Mouse (Mus musculus): ENCODE results near the gene Kif24. TPM values are rescaled to one million over a fixed set of nuclear protein-coding genes. Genes with fewer than 3 reads are reported as not detected.

Kif24 gene
- 3.6 to 4.0 TPM (median 3.9 TPM) in 4 replicates for total RNA-seq (2023)

DNA sequence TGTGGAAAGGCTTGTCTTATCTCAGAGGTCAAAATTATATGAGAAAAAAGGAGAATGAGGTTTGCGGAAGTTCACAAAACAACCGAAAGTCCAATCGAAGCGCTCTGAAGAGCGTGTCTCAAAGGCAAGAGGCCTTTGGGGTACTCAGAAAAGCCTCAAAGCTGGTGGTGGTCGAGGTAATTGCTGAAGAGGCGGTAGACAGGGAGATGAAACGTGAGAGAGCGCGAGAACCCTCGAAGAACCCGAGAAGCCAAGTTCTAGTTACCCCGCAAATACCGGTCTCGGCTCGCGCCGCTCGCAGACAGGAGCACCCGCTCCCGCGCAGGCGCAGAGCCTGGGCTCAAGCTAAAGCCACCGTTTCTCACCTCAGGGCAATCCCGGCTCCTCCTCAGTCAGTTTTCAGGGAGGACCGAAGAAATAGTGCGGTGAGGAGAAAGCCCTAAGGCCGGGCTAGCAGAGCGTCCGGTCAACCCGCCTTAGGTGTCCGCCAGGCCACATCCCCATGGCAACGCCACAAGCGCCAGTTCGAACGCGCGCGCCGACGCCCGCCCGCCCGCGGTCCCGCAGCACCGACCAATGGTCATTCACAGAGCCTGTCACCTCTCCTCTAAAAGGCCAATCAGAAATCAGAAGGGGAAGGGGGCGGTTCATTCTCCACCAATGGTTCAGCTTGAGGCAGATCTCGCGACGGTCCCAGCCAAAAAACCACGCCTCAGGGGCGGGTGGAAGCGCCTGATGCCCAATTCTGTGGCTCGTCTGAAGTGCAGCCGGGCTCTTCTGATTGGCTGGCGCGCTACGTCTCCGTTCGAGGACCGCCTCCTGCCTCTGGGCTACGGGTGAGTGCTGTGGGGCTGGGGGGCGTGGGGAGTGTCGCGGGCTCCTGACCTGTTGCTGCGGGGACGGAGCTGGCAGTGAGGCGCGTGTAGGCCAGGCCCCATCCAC lies at the start of gene Kif24, which contains the start of gene Nudt2:
TSS of gene Kif24 (minus strand) at position 543 of the 942 bp plus-strand sequence.
TSS of gene Nudt2 (plus strand) at position 807 of the 942 bp plus-strand sequence.

DNA sequence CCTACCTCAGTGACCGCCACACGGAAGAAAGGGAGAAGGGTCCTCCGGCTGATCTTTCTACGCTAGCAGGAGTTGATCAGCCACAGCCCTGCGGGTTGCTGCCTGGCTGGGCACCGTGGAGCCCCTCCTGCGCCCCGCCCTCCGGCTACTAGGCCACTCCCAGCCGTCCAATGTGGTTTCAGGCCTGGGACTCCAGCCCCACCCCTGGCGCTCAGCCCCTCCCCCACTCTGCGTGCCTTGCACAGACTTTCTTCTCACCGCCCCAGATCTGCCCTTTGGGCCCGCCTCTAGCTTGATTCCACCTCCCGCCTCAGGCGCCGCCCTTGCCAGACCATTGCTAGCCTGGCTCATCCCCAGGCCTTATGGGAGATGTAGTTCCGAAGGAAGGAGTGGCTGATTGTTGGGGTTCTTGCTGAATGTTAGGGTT lies 38.3 kb upstream of the Kif24 start, which contains the start of gene AI464131:
TSS of gene AI464131 (minus strand) at position 91 of the 427 bp plus-strand sequence.

DNA sequence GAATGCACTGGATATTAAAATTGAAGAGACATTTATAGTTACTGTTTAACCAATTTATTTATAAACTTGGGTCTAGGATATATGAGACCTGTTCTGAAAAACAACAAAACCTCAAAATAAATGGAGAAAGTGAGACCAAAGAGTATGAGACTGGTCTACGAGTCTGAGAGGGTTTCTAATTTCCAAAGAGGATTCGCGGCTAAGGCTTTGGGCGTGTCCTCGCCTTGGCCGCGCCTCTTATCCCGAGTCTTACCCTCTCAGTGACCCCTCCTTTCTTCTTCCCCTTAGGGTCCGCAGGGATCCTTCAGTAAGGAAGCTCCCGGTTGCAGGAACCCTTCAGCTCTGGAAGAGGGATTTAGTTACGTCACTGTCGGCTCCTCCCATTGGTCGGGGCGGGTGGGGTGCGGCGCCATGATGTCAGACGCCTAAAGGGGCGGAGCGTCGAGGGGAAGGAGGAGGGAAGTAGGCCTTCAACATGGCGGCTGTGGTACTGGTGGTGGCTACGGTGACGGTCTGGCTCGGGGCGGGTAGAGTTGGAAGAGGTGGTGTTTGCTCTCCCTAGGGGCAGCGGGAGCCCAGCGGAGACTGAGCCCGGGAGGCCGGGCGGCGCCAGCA lies 116.0 kb downstream of the Kif24 start, which contains the start of gene Ubap1:
TSS of gene Ubap1 (plus strand) at position 413 of the 615 bp plus-strand sequence.

Other genes with a start within 250 kb of the Kif24 start
- 57.5 to 67.9 TPM (median 66.7 TPM) in 4 replicates for gene Ubap2, start 189.7 kb downstream of the Kif24 start, total RNA-seq (2023)
- 37.5 to 42.2 TPM (median 39.2 TPM) in 4 replicates for gene Dcaf12, start 150.0 kb downstream of the Kif24 start, total RNA-seq (2023)
- gene Ubap1, start 115.9 kb downstream of the Kif24 start, total RNA-seq (2023): 46.5 to 52.3 TPM (median 48.7 TPM) in 4 replicates
- 3.8 to 7.8 TPM (median 5.5 TPM) in 4 replicates for gene Nudt2, start 264 bp upstream of the Kif24 start, total RNA-seq (2023)
- gene AI464131, start 38.2 kb upstream of the Kif24 start, total RNA-seq (2023): 0.13 TPM in 1 of 4 replicates, not detected in the others
- gene 1110017D15Rik, start 52.4 kb upstream of the Kif24 start, total RNA-seq (2023): not detected in 4 replicates
- gene Fam219a, start 104.7 kb upstream of the Kif24 start, total RNA-seq (2023): 9.9 to 18.5 TPM (median 12.2 TPM) in 4 replicates
- gene Dnaic1, start 104.9 kb upstream of the Kif24 start, total RNA-seq (2023): not detected in 4 replicates
- not detected in 4 replicates for gene Enho, start 175.4 kb upstream of the Kif24 start, total RNA-seq (2023)
- gene Cntfr, start 232.2 kb upstream of the Kif24 start, total RNA-seq (2023): 0.91 TPM in 1 of 4 replicates, not detected in the others
- 11.5 to 22.2 TPM (median 15.4 TPM) in 4 replicates for gene Il11ra1, start 235.1 kb upstream of the Kif24 start, total RNA-seq (2023)
- 26.3 to 37.7 TPM (median 33.0 TPM) in 4 replicates for gene Rpp25l, start 248.6 kb upstream of the Kif24 start, total RNA-seq (2023)